Mouse (Mus musculus) neural tube, embryonic 11.5 days (tissue): ENCODE results near the gene Scd4. TPM values are rescaled to one million over a fixed set of nuclear protein-coding genes. Genes with fewer than 3 reads are reported as not detected.

Experiments
- ATAC-seq: fragments of 200-750 bp; cut with Nextera tagmentation; 2 replicates; pipeline ENCODE4 v1.8.0; 2017; ENCODE audit warnings: moderate number of reproducible peaks, mild to moderate bottlenecking, moderate TSS enrichment, moderate library complexity; ENCODE audit not compliant: insufficient read depth, low FRiP score, low TSS enrichment
- DNase-seq: peaks from one replicate; pipeline ENCODE4 v3.0.0-alpha.2; 2015; ENCODE audit warnings: low spot score
- H3K27ac ChIP-seq: fragments of 300-500 bp; sonication (generic); 2 replicates; pipeline ENCODE4 v1.5.1; 2014; ENCODE audit warnings: low read depth, mild to moderate bottlenecking, low read length
- H3K27me3 ChIP-seq: fragments of 300-500 bp; sonication (generic); 2 replicates; pipeline ENCODE4 v1.6.1; 2014; ENCODE audit warnings: mild to moderate bottlenecking, low read length, mixed read lengths; ENCODE audit not compliant: control insufficient read depth, insufficient read depth
- H3K36me3 ChIP-seq: fragments of 300-500 bp; sonication (generic); 2 replicates; pipeline ENCODE4 v1.6.1; 2014; ENCODE audit warnings: mild to moderate bottlenecking, low read length, moderate library complexity, mixed read lengths; ENCODE audit not compliant: control insufficient read depth, insufficient read depth
- H3K4me1 ChIP-seq: fragments of 300-500 bp; sonication (generic); 2 replicates; pipeline ENCODE4 v1.6.1; 2014; ENCODE audit warnings: low read length, mixed read lengths; ENCODE audit not compliant: control insufficient read depth, insufficient read depth
- H3K4me2 ChIP-seq: fragments of 300-500 bp; sonication (generic); 2 replicates; pipeline ENCODE4 v1.6.1; 2014; ENCODE audit warnings: low read depth, mild to moderate bottlenecking, moderate library complexity
- H3K4me3 ChIP-seq: fragments of 300-500 bp; sonication (generic); 2 replicates; pipeline ENCODE4 v1.5.1; 2014; ENCODE audit warnings: low read depth, low read length
- H3K9ac ChIP-seq: fragments of 300-500 bp; sonication (generic); 2 replicates; pipeline ENCODE4 v1.6.1; 2014; ENCODE audit warnings: mild to moderate bottlenecking, low read length
- H3K9me3 ChIP-seq: fragments of 300-500 bp; sonication (generic); 2 replicates; pipeline ENCODE4 v1.6.1; 2016; ENCODE audit warnings: low read length; ENCODE audit not compliant: control insufficient read depth
- WGBS: fragments of 180-500 bp; shearing (Covaris S2); extraction: QIAGEN DNeasy Blood & Tissue Kit; methylation state at CpG from one replicate; pipeline ENCODE4 v1.1.7; 2014; 5-methylcytosine and 5-hydroxymethylcytosine counted together
- polyA plus RNA-seq: library from polyadenylated mRNA; unstranded; fragments of >200 nt; fragmentation: Nextera tagmentation; extraction: Ambion mirVana; gene quantifications from 2 replicates; pipeline ENCODE4 v1.2.1, GENCODE M21; 2014

Gene Scd4
- polyA plus RNA-seq, result not detected in 2 replicates

DNA sequence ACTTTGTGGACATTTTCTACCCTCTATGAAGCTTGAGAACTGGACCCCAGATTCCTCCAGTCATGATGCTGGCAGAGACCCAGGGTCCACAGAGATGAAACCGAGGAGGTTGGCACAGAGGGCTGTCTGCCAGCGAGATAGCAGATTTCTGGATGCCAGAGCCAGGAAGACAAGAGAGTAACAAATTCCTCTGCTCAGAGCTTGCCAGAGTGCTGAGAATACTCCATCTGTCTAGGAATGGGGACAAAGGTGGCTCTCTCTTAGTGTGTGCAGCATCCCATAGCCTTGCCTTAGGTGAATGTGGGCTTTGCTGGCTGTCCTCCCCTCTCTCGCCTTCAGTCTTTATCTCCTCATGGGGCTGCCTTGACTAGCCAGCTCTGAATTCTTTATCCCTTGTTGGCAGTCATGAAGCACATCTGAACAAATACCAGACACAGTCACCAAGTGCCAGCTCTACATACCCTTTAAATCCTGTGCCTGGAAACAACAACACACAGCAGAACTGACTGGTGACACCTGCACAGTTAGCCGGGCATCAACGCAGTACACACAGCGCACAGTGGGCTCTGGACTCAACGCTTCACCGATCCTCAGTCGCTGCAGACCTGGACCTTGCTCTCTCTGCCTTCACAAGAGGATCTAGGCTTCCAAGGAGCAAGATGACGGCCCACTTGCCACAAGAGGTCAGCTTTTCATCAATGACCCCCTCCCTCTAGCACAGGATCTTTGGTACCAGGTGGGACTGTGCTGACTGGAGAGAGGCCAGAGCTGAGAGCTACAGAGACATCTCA lies at the start of gene Scd4:
Gene Scd4 (plus strand): TSS at position 260 of the 791 bp plus-strand sequence.
- no peaks in the 10 kb centered on the region for H3K9me3 ChIP-seq
- H3K9ac ChIP-seq, result no peak within 1 kb of the TSS
- no peak within 1 kb of the TSS for H3K4me2 ChIP-seq
- no peaks in the 10 kb centered on the region for H3K36me3 ChIP-seq
- H3K27me3 ChIP-seq, result no peaks in the 10 kb centered on the region
- 94% methylated on average over 10 of the region's 10 CpGs for WGBS
- no peak within 1 kb of the TSS for H3K27ac ChIP-seq
- DNase-seq, result no peak
- no peaks in the 10 kb centered on the region for H3K4me1 ChIP-seq
- no peak for ATAC-seq
- no peak within 1 kb of the TSS for H3K4me3 ChIP-seq

DNA sequence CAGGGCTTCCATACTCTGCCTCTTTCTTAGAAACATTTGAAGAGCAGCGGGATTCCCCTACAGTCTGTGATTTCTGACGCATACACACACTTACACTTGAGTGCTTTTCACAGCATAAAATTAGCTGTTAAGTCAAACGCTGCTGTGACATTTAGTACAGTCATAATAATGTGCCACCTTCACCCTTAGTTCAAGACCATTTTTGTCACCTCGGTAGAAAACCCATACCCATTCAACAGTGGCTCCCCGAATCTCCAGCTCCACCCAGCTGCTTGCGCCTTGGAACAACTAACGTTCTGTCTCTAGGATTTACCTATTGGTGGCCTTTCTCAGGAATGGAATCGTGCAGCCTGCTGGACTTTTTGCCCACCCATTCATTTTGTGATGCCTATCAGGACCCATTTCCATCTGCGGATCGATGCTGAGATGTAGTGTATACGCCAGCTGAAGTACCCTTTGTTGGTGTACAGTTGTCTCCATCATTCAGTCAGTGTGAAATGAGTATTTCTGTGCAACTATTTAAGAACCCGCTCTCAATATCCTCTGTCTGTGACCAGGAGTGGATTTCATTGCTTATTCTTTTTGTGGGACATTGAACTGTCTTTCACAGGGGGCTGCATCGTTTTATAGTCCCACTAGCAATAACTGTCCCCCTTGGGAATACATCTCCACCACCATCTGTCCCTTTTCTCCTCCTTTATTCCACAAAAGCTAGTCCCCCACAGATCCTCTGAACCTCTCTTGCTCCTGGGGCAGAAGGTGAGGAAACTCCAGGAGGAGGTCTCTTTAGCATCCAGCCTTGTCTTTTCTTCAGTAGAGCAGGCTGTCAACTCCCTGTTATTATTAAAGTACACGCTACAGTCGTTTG lies 49.5 kb upstream of the Scd4 start:
- Histone ChIP-seq H3K27ac (peak overlapping the region; percentile 96), H3K4me3 (peak overlapping the region; percentile 42), H3K4me1 (peaks cover 39% of the 10 kb centered on the region), H3K27me3 (no peaks in the 10 kb centered on the region), H3K9ac (peak overlapping the region; percentile 50), H3K4me2 (peak overlapping the region; percentile 89), H3K36me3 (no peaks in the 10 kb centered on the region), H3K9me3 (no peaks in the 10 kb centered on the region)
- DNase-seq (no peak), ATAC-seq (no peak; the same call in 1 of the 2 replicates)
- 27% methylated on average over 15 of the region's 15 CpGs for WGBS

DNA sequence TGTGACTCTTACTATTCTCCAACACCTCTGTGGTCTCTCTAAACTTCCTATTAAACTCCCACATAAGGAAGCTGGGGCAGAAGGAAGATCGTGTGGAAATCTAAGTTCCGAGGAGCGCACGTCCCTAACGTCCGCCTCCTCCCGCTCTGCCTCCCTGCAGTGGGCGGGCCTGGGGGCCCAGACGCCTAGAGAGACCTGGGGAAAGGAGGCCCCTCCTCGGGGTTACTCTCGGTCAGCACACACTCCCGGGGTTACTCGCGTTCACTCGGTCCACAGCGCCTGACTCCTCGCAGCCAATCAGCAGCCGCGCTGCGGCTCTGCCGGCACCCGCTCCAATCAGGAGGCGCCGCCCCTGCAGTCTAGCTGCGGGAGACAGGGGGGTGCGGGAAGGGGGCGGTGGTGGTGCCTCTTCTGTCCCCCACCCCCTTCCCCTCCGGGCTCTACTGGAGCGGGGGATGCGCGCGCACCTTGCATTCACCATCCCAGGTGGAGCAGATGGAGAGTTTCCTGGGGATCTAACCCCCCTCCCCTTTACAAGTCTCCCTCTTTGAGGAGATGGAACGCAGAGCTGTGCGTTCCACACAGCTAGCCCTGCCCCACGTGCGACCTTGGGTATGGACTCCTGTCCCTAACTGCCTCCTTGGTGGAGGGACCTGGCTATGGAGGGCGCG lies 48.7 kb upstream of the Scd4 start:
- ATAC-seq, result peak; percentile 100
- Histone ChIP-seq H3K4me3 (peak overlapping the region; percentile 42), H3K27ac (peak overlapping the region; percentile 96), H3K9me3 (no peaks in the 10 kb centered on the region), H3K9ac (peak overlapping the region; percentile 50), H3K4me1 (peaks cover 39% of the 10 kb centered on the region), H3K36me3 (no peaks in the 10 kb centered on the region), H3K4me2 (peak overlapping the region; percentile 89), H3K27me3 (no peaks in the 10 kb centered on the region)
- under 1% methylated on average over 38 of the region's 38 CpGs for WGBS
- peak; percentile 98 for DNase-seq

DNA sequence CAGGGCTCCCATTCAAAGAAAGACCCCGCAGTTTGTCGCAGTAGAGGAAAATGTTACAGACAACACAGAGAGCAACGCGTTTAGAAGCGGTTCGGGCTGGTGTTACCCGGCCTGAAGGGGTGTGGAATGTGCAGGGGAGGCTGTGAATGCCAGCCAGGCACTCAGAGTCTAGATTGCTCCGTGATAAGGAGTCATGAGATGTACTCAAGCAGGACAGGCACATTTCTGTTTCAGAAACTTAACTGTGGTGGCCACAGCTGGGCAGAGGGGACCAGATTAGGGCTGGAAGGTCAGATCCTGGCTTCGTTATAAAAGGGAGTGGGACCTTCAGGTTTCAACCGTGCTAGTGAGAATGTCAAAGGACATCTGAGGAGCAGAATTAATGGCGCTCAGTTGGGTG lies 48.2 kb upstream of the Scd4 start:
- no peaks in the 10 kb centered on the region for H3K9me3 ChIP-seq
- H3K4me1 ChIP-seq, result peaks cover 37% of the 10 kb centered on the region
- peak overlapping the region; percentile 42 for H3K4me3 ChIP-seq
- peak overlapping the region; percentile 96 for H3K27ac ChIP-seq
- WGBS, result 3% methylated on average over 11 of the region's 11 CpGs
- H3K27me3 ChIP-seq, result no peaks in the 10 kb centered on the region
- ATAC-seq (no peak), DNase-seq (no peak)
- H3K9ac ChIP-seq, result peak overlapping the region; percentile 48
- H3K4me2 ChIP-seq, result peak overlapping the region; percentile 89
- H3K36me3 ChIP-seq, result no peaks in the 10 kb centered on the region

DNA sequence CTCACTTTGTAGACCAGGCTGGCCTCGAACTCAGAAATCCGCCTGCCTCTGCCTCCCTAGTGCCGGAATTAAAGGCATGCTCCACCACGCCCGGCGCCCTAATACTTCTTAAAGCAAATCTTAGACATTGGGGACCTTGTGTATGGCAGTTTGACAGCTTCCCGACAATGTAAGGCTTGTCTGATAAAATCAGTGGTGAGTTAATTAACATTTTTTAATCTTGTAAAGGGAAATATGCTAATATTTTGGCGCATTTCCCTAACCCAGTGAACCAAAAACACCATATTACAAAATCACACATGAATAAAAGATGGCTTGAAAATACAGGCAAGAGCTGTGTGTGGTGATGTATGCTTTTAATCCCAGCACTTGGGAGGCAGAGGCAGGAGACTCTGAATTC lies 47.3 kb upstream of the Scd4 start:
- Histone ChIP-seq H3K9ac (no peak overlapping the region), H3K4me2 (no peak overlapping the region), H3K27ac (no peak overlapping the region), H3K9me3 (no peaks in the 10 kb centered on the region), H3K4me1 (peaks cover 30% of the 10 kb centered on the region), H3K27me3 (no peaks in the 10 kb centered on the region), H3K36me3 (no peaks in the 10 kb centered on the region), H3K4me3 (no peak overlapping the region)
- WGBS, result 97% methylated on average over 8 of the region's 8 CpGs
- no peak for DNase-seq
- no peak for ATAC-seq

DNA sequence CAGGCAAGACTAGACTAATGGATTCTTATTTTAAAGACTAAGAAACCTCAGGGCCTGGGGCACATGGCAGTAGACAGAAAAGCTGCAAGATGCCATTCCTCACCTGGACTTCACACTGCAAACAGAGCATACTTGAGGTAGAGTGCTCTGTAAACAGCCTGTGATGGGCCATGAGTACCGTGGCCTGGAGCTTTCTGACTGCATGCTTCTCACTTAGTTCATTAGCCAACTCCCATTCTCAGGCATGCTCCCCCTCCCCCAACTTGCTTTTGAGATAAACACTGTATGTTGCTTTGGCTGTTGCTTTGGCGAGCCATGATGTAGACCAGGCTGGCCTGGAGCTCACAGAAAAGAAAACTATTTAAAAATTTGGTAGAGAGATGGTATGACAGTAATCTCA lies 46.8 kb upstream of the Scd4 start:
- H3K4me2 ChIP-seq, result no peak overlapping the region
- H3K27me3 ChIP-seq, result no peaks in the 10 kb centered on the region
- H3K27ac ChIP-seq, result no peak overlapping the region
- no peak overlapping the region for H3K4me3 ChIP-seq
- ATAC-seq (no peak), DNase-seq (no peak)
- WGBS, result 54% methylated on average over 2 of the region's 2 CpGs
- H3K4me1 ChIP-seq, result peaks cover 25% of the 10 kb centered on the region
- H3K9ac ChIP-seq, result no peak overlapping the region
- no peaks in the 10 kb centered on the region for H3K36me3 ChIP-seq
- no peaks in the 10 kb centered on the region for H3K9me3 ChIP-seq

DNA sequence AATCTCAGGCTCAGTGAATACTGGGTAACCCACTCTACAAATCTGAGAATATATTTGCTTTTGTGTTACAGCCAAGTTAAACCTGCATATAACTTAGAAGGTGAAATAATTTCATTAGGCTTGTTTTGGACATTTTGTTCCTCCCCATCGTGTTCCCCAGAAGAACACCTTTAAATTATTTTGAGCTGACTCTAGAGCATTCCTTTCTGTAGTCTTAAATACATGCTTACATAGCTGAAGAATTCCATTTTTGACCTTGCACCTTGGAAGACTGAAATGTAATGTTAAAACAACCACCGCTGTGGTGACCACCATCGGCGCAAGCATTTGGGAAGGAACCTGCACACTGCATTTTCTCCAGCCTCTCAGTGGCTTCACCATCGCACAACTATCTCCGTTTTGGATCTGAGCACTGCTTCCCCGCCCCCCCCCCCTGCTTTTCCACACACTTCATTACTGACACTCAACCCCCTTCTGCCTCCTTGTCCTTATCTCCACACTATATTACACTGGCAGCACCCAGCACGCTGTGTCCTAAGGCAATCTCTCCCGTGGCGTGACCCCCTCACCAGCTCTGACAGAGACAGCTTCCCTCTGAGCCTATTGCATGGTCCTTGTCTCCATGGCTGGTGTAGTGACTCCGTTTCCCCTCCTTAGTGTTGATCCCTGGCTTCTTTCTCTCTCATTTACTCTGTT lies 45.3 kb upstream of the Scd4 start:
- no peak overlapping the region for H3K27ac ChIP-seq

DNA sequence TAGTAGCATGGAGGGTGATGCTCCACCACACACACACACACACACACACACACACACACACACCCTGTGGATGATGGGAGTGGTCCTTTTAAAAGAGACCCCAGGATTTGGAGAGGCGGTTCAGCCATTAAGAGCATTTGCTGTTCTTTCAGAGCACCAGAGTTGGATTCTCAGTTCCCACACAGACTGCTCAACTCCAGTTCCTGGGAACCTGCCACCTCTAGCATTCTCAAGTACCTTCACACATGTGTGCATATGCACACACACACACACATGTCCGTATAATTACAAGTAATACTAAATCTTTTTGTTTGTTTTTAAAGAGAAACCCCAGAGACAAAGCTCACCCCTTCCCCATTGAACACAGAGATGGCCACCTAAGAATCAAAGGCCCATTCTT lies 40.8 kb upstream of the Scd4 start:
- no peak overlapping the region for H3K9ac ChIP-seq
- peak overlapping the region; percentile 98 for H3K27ac ChIP-seq
- peaks cover 26% of the 10 kb centered on the region for H3K4me1 ChIP-seq
- no peak for ATAC-seq
- H3K27me3 ChIP-seq, result no peaks in the 10 kb centered on the region
- WGBS, result 74% methylated on average over 2 of the region's 2 CpGs
- peaks cover 14% of the 10 kb centered on the region for H3K36me3 ChIP-seq
- no peak for DNase-seq
- H3K4me2 ChIP-seq, result peak overlapping the region; percentile 72; the same call in 1 of the 2 replicates
- H3K4me3 ChIP-seq, result peak overlapping the region; percentile 68; the same call in 1 of the 2 replicates
- H3K9me3 ChIP-seq, result no peaks in the 10 kb centered on the region

More for the DNA sequence above, 45.3 kb upstream of the Scd4 start:
- DNase-seq (no peak), ATAC-seq (no peak)
- H3K4me1 ChIP-seq, result peaks cover 26% of the 10 kb centered on the region
- H3K4me2 ChIP-seq, result no peak overlapping the region
- H3K4me3 ChIP-seq, result no peak overlapping the region
- WGBS, result 87% methylated on average over 11 of the region's 11 CpGs
- H3K36me3 ChIP-seq, result no peaks in the 10 kb centered on the region
- no peaks in the 10 kb centered on the region for H3K9me3 ChIP-seq
- no peak overlapping the region for H3K9ac ChIP-seq
- no peaks in the 10 kb centered on the region for H3K27me3 ChIP-seq
